Mouse (Mus musculus) lung, embryonic 16.5 days (tissue): ENCODE data around the gene Efcab8. TPM values are rescaled to one million over a fixed set of nuclear protein-coding genes. Genes with fewer than 3 reads are reported as not detected.

Experiments
- polyA plus RNA-seq: library from polyadenylated mRNA; unstranded; fragments of >200 nt; fragmentation: Nextera tagmentation; extraction: Ambion mirVana; gene quantifications from 2 replicates; pipeline ENCODE4 v1.2.1, GENCODE M21; 2015

The Efcab8 gene
- polyA plus RNA-seq, 1 experiment from 2014 or later: not detected

Other genes starting within 250 kb of the Efcab8 start
- gene Nol4l, start 250.0 kb upstream of the Efcab8 start, polyA plus RNA-seq: 8.9 and 9.9 TPM in 2 replicates
- gene Commd7, start 147.2 kb upstream of the Efcab8 start, polyA plus RNA-seq: 81.0 and 81.4 TPM in 2 replicates
- gene Dnmt3b, start 130.5 kb upstream of the Efcab8 start, polyA plus RNA-seq: 11.7 and 12.1 TPM in 2 replicates
- 0.10 and 0.20 TPM in 2 replicates for gene Dnmt3c, start 83.3 kb upstream of the Efcab8 start, polyA plus RNA-seq
- gene Mapre1, start 38.7 kb upstream of the Efcab8 start, polyA plus RNA-seq: 235 and 255 TPM in 2 replicates
- not detected in 2 replicates for gene Sun5, start 91.2 kb downstream of the Efcab8 start, polyA plus RNA-seq
- not detected in 2 replicates for gene Bpifb2, start 95.1 kb downstream of the Efcab8 start, polyA plus RNA-seq
- not detected in 2 replicates for gene Bpifb6, start 120.5 kb downstream of the Efcab8 start, polyA plus RNA-seq
- not detected in 2 replicates for gene Bpifb3, start 138.3 kb downstream of the Efcab8 start, polyA plus RNA-seq
- gene Bpifb4, start 158.3 kb downstream of the Efcab8 start, polyA plus RNA-seq: not detected in 2 replicates
- gene Bpifa6, start 195.0 kb downstream of the Efcab8 start, polyA plus RNA-seq: not detected in 2 replicates
- not detected in 2 replicates for gene Bpifa2, start 228.3 kb downstream of the Efcab8 start, polyA plus RNA-seq